Mouse (Mus musculus): ENCODE results near the gene Tbc1d4. TPM values are rescaled to one million over a fixed set of nuclear protein-coding genes. Genes with fewer than 3 reads are reported as not detected.

Gene Tbc1d4
- polyA plus RNA-seq, 1 experiment from 2014 or later, result 8.5 TPM

DNA sequence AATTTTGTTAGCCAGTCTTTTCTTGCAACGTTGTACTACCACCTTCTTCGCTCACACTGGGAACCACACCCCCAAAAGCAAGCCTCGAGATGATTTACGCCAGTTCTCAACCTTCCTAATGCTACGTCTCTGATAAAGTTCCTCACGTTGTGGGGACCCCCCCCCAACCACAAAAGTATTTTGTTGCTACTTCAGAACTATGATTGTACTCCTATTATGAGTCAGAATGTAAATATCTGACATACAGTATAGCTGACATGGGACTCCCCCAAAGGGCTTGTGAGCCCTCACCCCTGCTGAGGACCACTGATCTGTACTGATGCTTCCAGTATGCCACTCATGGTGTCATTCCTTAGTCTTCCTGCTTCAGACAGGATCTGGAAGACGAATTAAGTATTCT is 128.4 kb downstream of the Tbc1d4 start:
- Histone ChIP-seq H3K9ac (replicated peaks) (no peak overlapping the region), H3K4me2 (replicated peaks) (no peak overlapping the region), H3K27me3 (no peaks in the 10 kb centered on the region), H3K27ac (replicated peaks) (no peak overlapping the region), H3K36me3 (no peaks in the 10 kb centered on the region), H3K4me3 (no peak overlapping the region), H3K9me3 (no peaks in the 10 kb centered on the region), H3K4me1 (no peaks in the 10 kb centered on the region)
- no peak for ATAC-seq (ENCODE audit: low FRiP score, low read depth)
- 91% methylated on average over 7 of the region's 7 CpGs for WGBS

- H3K4me3 ChIP-seq, result no peak overlapping the region
- H3K4me1 ChIP-seq, result no peaks in the 10 kb centered on the region
- no peak overlapping the region for H3K4me2 ChIP-seq (replicated peaks)
- no peaks in the 10 kb centered on the region for H3K27me3 ChIP-seq
- H3K36me3 ChIP-seq, result no peaks in the 10 kb centered on the region
- no peak overlapping the region for H3K9ac ChIP-seq (replicated peaks)
- no peak for ATAC-seq (ENCODE audit: low FRiP score, low read depth)
- H3K27ac ChIP-seq (replicated peaks), result no peak overlapping the region
- 92% methylated on average over 5 of the region's 5 CpGs for WGBS
- no peaks in the 10 kb centered on the region for H3K9me3 ChIP-seq
These were observed 131.2 kb downstream of the Tbc1d4 start for GRCm38 (mm10) chr14:101477827-101478220.

DNA sequence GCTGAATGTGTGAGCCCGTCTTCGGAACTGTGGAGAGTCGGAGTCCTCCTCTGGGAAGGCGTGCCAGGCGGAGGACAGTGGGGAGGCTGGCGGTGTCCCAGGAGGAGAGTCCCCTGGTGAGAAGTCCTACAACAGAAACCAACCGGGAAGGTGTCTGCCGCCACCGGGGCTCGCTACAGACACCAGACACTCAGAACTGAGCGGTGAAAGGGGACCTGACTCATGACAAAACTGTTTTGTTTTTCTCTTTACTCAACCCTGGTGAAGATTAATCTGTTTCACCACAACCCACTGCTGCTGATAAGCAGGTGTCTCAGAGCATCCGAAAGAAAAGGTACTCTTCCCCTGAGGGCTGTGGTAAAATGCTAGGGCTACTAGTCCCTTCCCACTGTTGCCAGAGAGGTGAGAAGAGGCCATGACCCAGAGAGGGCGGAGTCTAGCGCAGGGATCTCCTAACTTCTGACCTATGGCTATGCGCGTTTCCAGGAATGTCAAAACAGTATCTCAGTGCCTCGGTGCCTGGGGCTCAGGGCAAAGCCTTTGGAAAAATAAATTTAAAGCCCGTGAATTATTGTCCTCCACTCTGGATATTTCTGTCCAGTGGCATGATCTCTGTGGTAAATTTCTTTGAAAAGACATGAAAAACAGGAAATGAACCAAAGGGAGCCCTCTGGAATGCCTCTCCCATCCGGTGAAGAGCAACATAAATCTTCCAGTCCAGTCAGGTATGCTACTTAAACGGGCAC is 131.7 kb downstream of the Tbc1d4 start:
- no peak overlapping the region for H3K4me3 ChIP-seq
- 81% methylated on average over 20 of the region's 20 CpGs for WGBS
- no peak for ATAC-seq (ENCODE audit: low FRiP score, low read depth)

GRCm38 (mm10) chr14:101469475-101470093 is 139.4 kb downstream of the Tbc1d4 start:
- no peak overlapping the region for H3K27ac ChIP-seq (replicated peaks)
- WGBS, result 91% methylated on average over 5 of the region's 5 CpGs
- H3K9ac ChIP-seq (replicated peaks), result no peak overlapping the region
- H3K4me3 ChIP-seq, result no peak overlapping the region
- no peaks in the 10 kb centered on the region for H3K4me1 ChIP-seq
- no peak overlapping the region for H3K4me2 ChIP-seq (replicated peaks)
- no peaks in the 10 kb centered on the region for H3K27me3 ChIP-seq
- H3K36me3 ChIP-seq, result no peaks in the 10 kb centered on the region
- no peak for ATAC-seq (ENCODE audit: low FRiP score, low read depth)
- no peaks in the 10 kb centered on the region for H3K9me3 ChIP-seq

More for the DNA sequence above, 131.7 kb downstream of the Tbc1d4 start:
- Histone ChIP-seq H3K9me3 (no peaks in the 10 kb centered on the region), H3K27me3 (no peaks in the 10 kb centered on the region), H3K4me2 (replicated peaks) (no peak overlapping the region), H3K4me1 (no peaks in the 10 kb centered on the region), H3K36me3 (no peaks in the 10 kb centered on the region), H3K27ac (replicated peaks) (no peak overlapping the region), H3K9ac (replicated peaks) (no peak overlapping the region)

DNA sequence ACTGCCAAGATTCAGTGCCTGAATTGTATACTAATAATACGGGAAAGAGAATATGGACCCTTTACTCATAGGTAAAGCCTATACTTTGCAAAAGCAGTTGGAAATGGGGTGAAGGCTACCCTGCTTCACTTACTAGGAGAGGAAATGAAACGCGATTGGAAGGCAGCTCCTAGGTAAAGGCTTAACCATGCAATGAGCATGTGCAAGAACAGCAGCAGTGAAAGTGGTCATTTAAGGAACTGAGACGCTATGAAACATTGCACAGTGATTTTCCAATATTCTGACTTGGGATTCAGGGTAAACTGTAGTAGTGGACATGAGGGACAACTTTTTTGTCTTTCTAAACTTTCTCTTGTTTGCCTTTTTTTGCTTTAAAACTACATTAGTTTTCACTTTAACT is 140.8 kb downstream of the Tbc1d4 start:
- Histone ChIP-seq H3K36me3 (no peaks in the 10 kb centered on the region), H3K9ac (replicated peaks) (no peak overlapping the region), H3K4me1 (no peaks in the 10 kb centered on the region), H3K9me3 (no peaks in the 10 kb centered on the region), H3K4me3 (no peak overlapping the region), H3K4me2 (replicated peaks) (no peak overlapping the region), H3K27me3 (no peaks in the 10 kb centered on the region), H3K27ac (replicated peaks) (no peak overlapping the region)
- no peak for ATAC-seq (ENCODE audit: low FRiP score, low read depth)
- WGBS, result 86% methylated on average over 4 of the region's 4 CpGs

GRCm38 (mm10) chr14:101467532-101467931 is 141.5 kb downstream of the Tbc1d4 start:
- Histone ChIP-seq H3K4me3 (no peak overlapping the region), H3K9me3 (no peaks in the 10 kb centered on the region), H3K27me3 (no peaks in the 10 kb centered on the region), H3K36me3 (no peaks in the 10 kb centered on the region), H3K27ac (replicated peaks) (no peak overlapping the region), H3K9ac (replicated peaks) (no peak overlapping the region), H3K4me2 (replicated peaks) (no peak overlapping the region), H3K4me1 (no peaks in the 10 kb centered on the region)
- 91% methylated on average over 1 of the region's 1 CpGs for WGBS
- ATAC-seq (ENCODE audit: low FRiP score, low read depth), result no peak

- ATAC-seq (ENCODE audit: low FRiP score, low read depth), result no peak
- H3K36me3 ChIP-seq, result no peaks in the 10 kb centered on the region
- 91% methylated on average over 11 of the region's 11 CpGs for WGBS
These were observed 142.5 kb downstream of the Tbc1d4 start for GRCm38 (mm10) chr14:101466521-101466920.

DNA sequence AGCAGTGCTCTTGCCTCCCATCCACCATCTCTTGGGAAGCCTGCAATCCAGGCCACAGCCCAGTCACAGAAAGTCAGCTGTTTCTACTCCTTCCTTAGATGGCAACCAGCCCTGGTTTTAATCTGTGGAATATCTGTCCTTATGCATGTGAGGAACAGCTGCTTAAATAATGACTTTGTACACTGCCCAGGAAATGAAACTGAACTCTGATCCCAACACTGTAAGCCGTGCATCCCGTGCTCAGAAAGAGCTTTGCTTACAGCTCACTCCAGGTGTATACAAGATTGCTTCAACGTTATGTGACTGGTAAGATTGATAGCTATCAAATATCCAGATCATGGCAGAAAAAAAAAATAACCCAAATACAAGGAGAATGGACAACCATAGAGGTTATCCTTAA is 143.1 kb downstream of the Tbc1d4 start:
- ATAC-seq (ENCODE audit: low FRiP score, low read depth), result no peak
- H3K36me3 ChIP-seq, result no peaks in the 10 kb centered on the region
- H3K4me1 ChIP-seq, result no peaks in the 10 kb centered on the region

More at GRCm38 (mm10) chr14:101466521-101466920, 142.5 kb downstream of the Tbc1d4 start:
- no peaks in the 10 kb centered on the region for H3K27me3 ChIP-seq
- no peaks in the 10 kb centered on the region for H3K9me3 ChIP-seq
- H3K4me1 ChIP-seq, result no peaks in the 10 kb centered on the region
- no peak overlapping the region for H3K4me2 ChIP-seq (replicated peaks)
- no peak overlapping the region for H3K4me3 ChIP-seq
- H3K9ac ChIP-seq (replicated peaks), result no peak overlapping the region
- H3K27ac ChIP-seq (replicated peaks), result no peak overlapping the region

DNA sequence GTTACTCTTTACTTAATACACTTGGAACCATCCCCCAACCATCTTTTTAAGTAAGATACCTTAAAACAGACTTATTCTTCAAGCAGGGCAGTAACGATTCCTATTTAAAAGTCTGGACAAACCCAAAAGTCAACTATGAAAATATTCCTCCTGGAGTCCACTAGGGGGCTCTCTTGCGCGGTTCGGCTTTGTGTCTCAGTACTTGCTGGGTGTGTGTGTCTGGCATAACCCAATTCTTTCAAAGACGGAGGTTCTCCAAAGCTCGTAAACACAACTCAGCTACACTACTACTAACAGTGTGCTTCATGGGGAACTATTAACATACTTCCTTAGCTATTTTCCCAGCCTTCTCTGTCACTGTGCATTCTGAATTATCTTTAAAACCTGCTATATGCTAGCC is 148.2 kb downstream of the Tbc1d4 start:
- H3K9me3 ChIP-seq, result no peaks in the 10 kb centered on the region
- WGBS, result 22% methylated on average over 6 of the region's 6 CpGs
- no peak overlapping the region for H3K4me2 ChIP-seq (replicated peaks)
- no peak overlapping the region for H3K4me3 ChIP-seq
- ATAC-seq (ENCODE audit: low FRiP score, low read depth), result 0 out of 2 replicates have a peak, but pooled peaks have one; percentile 41
- H3K4me1 ChIP-seq, result no peaks in the 10 kb centered on the region
- H3K27me3 ChIP-seq, result no peaks in the 10 kb centered on the region
- no peaks in the 10 kb centered on the region for H3K36me3 ChIP-seq
- H3K9ac ChIP-seq (replicated peaks), result no peak overlapping the region
- H3K27ac ChIP-seq (replicated peaks), result no peak overlapping the region

More for the DNA sequence above, 143.1 kb downstream of the Tbc1d4 start:
- no peaks in the 10 kb centered on the region for H3K27me3 ChIP-seq
- no peak overlapping the region for H3K9ac ChIP-seq (replicated peaks)
- no peak overlapping the region for H3K4me2 ChIP-seq (replicated peaks)
- no peaks in the 10 kb centered on the region for H3K9me3 ChIP-seq
- H3K27ac ChIP-seq (replicated peaks), result no peak overlapping the region
- WGBS, result 92% methylated on average over 3 of the region's 3 CpGs
- H3K4me3 ChIP-seq, result no peak overlapping the region

- no peak overlapping the region for H3K9ac ChIP-seq (replicated peaks)
- no peaks in the 10 kb centered on the region for H3K36me3 ChIP-seq
- 85% methylated on average over 6 of the region's 6 CpGs for WGBS
These were observed 156.1 kb downstream of the Tbc1d4 start for GRCm38 (mm10) chr14:101452915-101453314.

GRCm38 (mm10) chr14:101447857-101448256 is 161.1 kb downstream of the Tbc1d4 start:
- no peaks in the 10 kb centered on the region for H3K4me1 ChIP-seq
- no peak overlapping the region for H3K27ac ChIP-seq (replicated peaks)
- no peak overlapping the region for H3K4me2 ChIP-seq (replicated peaks)
- ATAC-seq (ENCODE audit: low FRiP score, low read depth), result no peak
- H3K9me3 ChIP-seq, result no peaks in the 10 kb centered on the region
- H3K4me3 ChIP-seq, result no peak overlapping the region
- no peaks in the 10 kb centered on the region for H3K36me3 ChIP-seq
- 71% methylated on average over 4 of the region's 4 CpGs for WGBS
- H3K27me3 ChIP-seq, result no peaks in the 10 kb centered on the region
- no peak overlapping the region for H3K9ac ChIP-seq (replicated peaks)

More at GRCm38 (mm10) chr14:101452915-101453314, 156.1 kb downstream of the Tbc1d4 start:
- ATAC-seq (ENCODE audit: low FRiP score, low read depth), result no peak
- H3K27me3 ChIP-seq, result no peaks in the 10 kb centered on the region
- H3K9me3 ChIP-seq, result no peaks in the 10 kb centered on the region
- H3K27ac ChIP-seq (replicated peaks), result no peak overlapping the region
- no peak overlapping the region for H3K4me3 ChIP-seq
- H3K4me2 ChIP-seq (replicated peaks), result no peak overlapping the region
- H3K4me1 ChIP-seq, result no peaks in the 10 kb centered on the region

DNA sequence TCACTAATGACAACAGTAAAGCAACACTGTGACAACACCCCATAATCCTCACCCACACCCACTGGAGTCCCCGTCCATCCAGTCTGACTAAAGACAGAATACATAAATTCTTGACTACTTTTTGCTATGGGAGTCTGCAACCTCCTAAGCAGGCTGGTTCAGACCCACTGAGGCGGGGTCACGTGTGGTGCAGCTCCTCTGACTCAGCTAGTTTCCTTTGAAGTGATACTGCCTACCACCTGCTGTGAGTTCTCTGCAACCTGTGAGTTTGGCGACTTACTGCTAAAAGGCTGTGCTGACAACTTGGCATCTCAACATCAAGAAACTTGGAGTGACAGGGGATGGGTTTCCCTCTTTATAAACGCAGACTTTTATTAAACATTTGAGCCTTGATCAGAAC is 163.8 kb downstream of the Tbc1d4 start:
- H3K27ac ChIP-seq (replicated peaks), result no peak overlapping the region
- no peak overlapping the region for H3K4me3 ChIP-seq
- no peaks in the 10 kb centered on the region for H3K27me3 ChIP-seq
- no peaks in the 10 kb centered on the region for H3K36me3 ChIP-seq
- no peak overlapping the region for H3K9ac ChIP-seq (replicated peaks)
- no peaks in the 10 kb centered on the region for H3K9me3 ChIP-seq
- no peaks in the 10 kb centered on the region for H3K4me1 ChIP-seq
- 68% methylated on average over 5 of the region's 5 CpGs for WGBS
- H3K4me2 ChIP-seq (replicated peaks), result no peak overlapping the region
- ATAC-seq (ENCODE audit: low FRiP score, low read depth), result no peak
